Mouse (Mus musculus): ENCODE measurements at regions not wholly inside any gene's neighbourhood (a gene's known extent, or its start where the extent isn't known, plus 50 kb on each side); places are given as distances from the start of the nearest gene placed in this dataset.
A peak's percentile ranks its signal among the peaks of the same experiment; 100 is the strongest.

DNA sequence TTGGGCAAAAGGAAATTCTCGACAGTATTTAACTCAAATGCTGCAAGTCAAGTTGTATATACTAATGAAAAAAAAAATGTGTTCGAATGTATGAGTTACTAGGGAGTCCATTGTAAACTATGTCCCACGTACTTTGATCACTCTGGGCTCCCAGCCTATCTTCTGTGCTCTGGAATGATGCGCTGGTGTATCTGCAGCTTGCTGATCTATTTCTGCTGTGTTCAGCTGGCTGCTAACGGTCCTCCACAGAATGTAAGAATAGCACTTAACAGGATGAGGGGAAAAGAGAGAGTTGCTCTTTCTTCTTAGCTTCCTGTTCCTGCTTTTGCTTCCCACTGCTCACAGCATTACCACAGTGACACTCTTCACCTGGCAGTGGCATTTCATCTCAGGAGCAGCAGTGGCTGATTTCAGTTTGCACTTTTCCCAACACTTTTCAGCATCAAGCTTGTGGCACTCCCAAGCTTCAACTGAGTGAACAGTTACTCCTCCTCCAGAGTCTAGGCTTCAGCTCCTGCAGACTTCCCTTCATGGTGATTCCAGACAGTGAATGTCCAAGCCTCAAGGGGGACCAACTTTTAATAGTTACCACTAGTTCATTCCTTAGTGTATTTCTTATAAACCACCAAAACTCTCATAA is 425.9 kb downstream of the Arap2 start:
- DNase-seq (ENCODE audit: low read depth, low spot score): no peak

DNA sequence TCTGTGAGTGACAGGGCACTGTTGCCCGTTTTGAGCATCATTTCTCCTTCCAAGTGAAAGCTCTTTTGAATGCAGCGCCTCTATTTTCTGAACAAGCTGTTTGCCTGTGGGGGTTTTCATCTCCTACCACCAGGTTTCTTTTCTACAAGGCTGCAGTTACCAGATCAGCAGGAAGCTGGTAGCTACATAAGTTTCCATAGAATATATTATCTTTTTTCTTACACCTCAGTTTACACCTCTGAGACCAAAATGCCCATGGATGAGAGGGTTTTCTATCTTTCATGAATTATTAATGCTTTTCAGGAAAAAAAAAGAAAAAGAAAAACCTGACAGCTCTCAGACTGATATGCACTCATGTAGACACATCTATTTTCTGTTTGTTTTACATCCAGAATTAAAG is 445.3 kb downstream of the Arap2 start:
- DNase-seq (ENCODE audit: low read depth, low spot score): no peak

GRCm38 (mm10) chr5:62305561-62305960 is 460.4 kb downstream of the Arap2 start:
- no peak for DNase-seq (ENCODE audit: low read depth, low spot score)

DNA sequence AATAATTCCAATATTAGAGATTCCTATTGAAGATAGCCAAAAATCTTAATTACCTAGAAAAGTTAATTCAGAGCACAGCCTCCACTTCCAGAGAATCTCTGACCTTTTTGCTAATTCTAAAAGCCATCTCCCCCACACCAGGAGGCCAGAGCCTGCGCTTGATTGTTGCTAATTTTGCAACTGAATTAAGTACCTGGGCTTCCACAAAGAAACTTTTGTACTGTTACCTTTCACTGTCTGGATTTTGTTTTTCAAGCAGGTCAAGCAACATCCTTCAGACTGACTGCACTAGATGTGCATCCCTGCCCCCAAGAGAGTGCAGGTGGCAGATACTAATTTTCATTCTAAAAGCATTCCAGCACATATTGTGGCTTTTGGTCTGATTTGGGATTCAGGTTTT is 469.1 kb downstream of the Arap2 start:
- peak; percentile 11 for DNase-seq (ENCODE audit: low read depth, low spot score)

Measured in ZHBTc4 (cell line).